Mouse (Mus musculus) limb, embryonic 14.5 days (tissue): ENCODE results near the gene Psat1. TPM values are rescaled to one million over a fixed set of nuclear protein-coding genes. Genes with fewer than 3 reads are reported as not detected.

Experiments
- ATAC-seq: fragments of 200-750 bp; cut with Nextera tagmentation; 2 replicates; pipeline ENCODE4 v1.8.0; 2017; ENCODE audit warnings: low read depth, moderate number of reproducible peaks, moderate TSS enrichment; ENCODE audit not compliant: low FRiP score
- DNase-seq: peaks from one replicate; pipeline ENCODE4 v3.0.0-alpha.2; 2015; ENCODE audit warnings: low spot score
- H3K27ac ChIP-seq: fragments of 300-500 bp; sonication (generic); replicated peaks from 2 replicates; pipeline ENCODE4 v1.5.1; 2014; ENCODE audit warnings: low read depth, mild to moderate bottlenecking, low read length, moderate library complexity, mixed read lengths
- H3K27me3 ChIP-seq: fragments of 300-500 bp; sonication (generic); 2 replicates; pipeline ENCODE4 v1.6.1; 2014; ENCODE audit warnings: low read length, mixed read lengths; ENCODE audit not compliant: control insufficient read depth, insufficient read depth
- H3K36me3 ChIP-seq: fragments of 300-500 bp; sonication (generic); 2 replicates; pipeline ENCODE4 v1.6.1; 2014; ENCODE audit warnings: mild to moderate bottlenecking, low read length, moderate library complexity, mixed read lengths; ENCODE audit not compliant: control insufficient read depth, insufficient read depth
- H3K4me1 ChIP-seq: fragments of 300-500 bp; sonication (generic); 2 replicates; pipeline ENCODE4 v1.6.1; 2014; ENCODE audit warnings: antibody characterized with exemption, low read length, mixed read lengths; ENCODE audit not compliant: control insufficient read depth, insufficient read depth
- H3K4me2 ChIP-seq: fragments of 300-500 bp; sonication (generic); replicated peaks from 2 replicates; pipeline ENCODE4 v1.6.1; 2014; ENCODE audit warnings: low read depth, mild to moderate bottlenecking, low read length, moderate library complexity; ENCODE audit not compliant: severe bottlenecking
- H3K4me3 ChIP-seq: fragments of 300-500 bp; sonication (generic); replicated peaks from 2 replicates; pipeline ENCODE4 v1.5.1; 2014; ENCODE audit warnings: low read length
- H3K9ac ChIP-seq: fragments of 300-500 bp; sonication (generic); 2 replicates; pipeline ENCODE4 v1.6.1; 2014; ENCODE audit warnings: mild to moderate bottlenecking, low read depth, low read length, moderate library complexity; ENCODE audit not compliant: severe bottlenecking
- H3K9me3 ChIP-seq: fragments of 300-500 bp; sonication (generic); 2 replicates; pipeline ENCODE4 v1.6.1; 2016; ENCODE audit warnings: low read length; ENCODE audit not compliant: control insufficient read depth
- POLR2A ChIP-seq: fragments of 200-500 bp; IDR thresholded peaks from 2 replicates; pipeline ENCODE4 v1.8.0; 2012; ENCODE audit warnings: inconsistent platforms, mild to moderate bottlenecking, moderate library complexity, borderline replicate concordance; ENCODE audit not compliant: insufficient read depth, insufficient read length; ENCODE audit errors: extremely low read depth
- WGBS: fragments of 180-500 bp; shearing (Covaris S2); extraction: QIAGEN DNeasy Blood & Tissue Kit; methylation state at CpG from one replicate; pipeline ENCODE4 v1.1.7; 2014; 5-methylcytosine and 5-hydroxymethylcytosine counted together
- polyA plus RNA-seq, 2 experiments: library from polyadenylated mRNA; depleted of rRNA in 1 of 2; stranded (reverse) in 1 of 2; unstranded in 1 of 2; fragments of >200 nt; fragmentation: Nextera tagmentation in 1 of 2; extraction: Ambion mirVana in 1 of 2; gene quantifications; 2 replicates each; pipeline versions ENCODE4 v1.2.1 to v1.2.3; 2012 to 2014

Gene Psat1
- polyA plus RNA-seq, 2 experiments = 71.5 to 119 TPM

DNA sequence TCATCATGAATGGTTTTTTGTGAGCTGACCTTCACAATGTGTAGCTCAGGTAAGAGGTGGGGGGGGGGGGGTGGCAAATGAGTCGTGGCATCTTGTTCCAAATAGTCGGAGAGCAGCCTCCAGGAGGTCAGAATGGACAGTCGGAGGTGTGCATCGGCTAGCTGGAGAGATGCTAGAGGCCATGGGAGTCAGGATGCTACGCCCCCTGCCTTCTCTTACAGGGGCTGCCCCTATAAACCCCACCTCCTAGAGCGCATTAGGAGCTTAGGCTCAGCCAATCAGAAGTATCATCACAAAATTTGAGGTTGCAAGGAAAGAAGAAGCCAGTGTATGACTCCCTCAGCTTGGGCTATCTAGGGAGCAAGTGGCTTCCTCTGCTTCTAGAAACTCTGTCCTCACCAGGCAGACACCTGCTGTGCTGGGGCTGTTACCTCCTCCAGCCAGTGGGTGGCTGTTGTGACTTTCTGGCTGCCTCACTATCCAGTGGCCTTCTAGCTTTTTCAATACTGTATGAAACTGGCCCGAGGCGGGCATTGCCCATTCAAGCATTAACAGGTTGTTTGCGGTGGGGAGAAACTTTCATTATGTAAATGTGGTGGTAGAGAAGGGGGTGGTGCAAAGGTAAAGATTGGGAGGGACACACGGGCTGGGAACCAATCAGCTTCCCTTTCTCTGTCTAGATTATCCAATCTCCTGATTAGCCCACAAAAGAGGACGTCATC, 64.3 kb downstream of the Psat1 start:
- H3K9me3 ChIP-seq = no peaks in the 10 kb centered on the region
- TF ChIP-seq POLR2A = no peak
- ATAC-seq = no peak
- H3K36me3 ChIP-seq = no peaks in the 10 kb centered on the region
- no peak overlapping the region for H3K4me2 ChIP-seq
- H3K9ac ChIP-seq = no peak overlapping the region
- H3K4me1 ChIP-seq = no peaks in the 10 kb centered on the region
- 77% methylated on average over 11 of the region's 11 CpGs for WGBS
- DNase-seq = no peak
- H3K27me3 ChIP-seq = no peaks in the 10 kb centered on the region
- no peak overlapping the region for H3K27ac ChIP-seq
- no peak overlapping the region for H3K4me3 ChIP-seq

DNA sequence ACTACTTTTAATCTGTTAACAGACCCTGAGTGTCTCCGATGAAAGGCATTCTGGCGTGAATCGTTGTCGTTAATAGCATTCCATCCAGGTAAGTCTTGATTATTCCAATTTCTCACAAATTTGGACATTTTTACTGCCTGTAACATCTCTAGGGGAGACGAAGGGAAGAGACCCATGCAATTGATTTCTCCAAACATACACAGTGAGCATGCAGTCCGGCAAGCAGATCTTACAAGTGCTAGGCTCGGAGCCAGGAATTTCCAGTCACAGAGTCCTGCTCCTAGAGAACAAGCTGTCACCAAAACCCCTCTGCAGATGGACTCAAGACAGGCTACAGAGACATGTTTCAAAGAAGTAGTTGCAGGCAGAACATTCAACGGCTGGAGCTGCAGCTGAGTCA, 66.4 kb downstream of the Psat1 start:
- Histone ChIP-seq H3K4me1 (no peaks in the 10 kb centered on the region), H3K9me3 (no peaks in the 10 kb centered on the region), H3K36me3 (no peaks in the 10 kb centered on the region), H3K27me3 (no peaks in the 10 kb centered on the region), H3K9ac (no peak overlapping the region), H3K4me3 (no peak overlapping the region), H3K27ac (no peak overlapping the region), H3K4me2 (no peak overlapping the region)
- TF ChIP-seq POLR2A = no peak
- DNase-seq = no peak
- WGBS = 52% methylated on average over 8 of the region's 8 CpGs
- ATAC-seq = no peak

DNA sequence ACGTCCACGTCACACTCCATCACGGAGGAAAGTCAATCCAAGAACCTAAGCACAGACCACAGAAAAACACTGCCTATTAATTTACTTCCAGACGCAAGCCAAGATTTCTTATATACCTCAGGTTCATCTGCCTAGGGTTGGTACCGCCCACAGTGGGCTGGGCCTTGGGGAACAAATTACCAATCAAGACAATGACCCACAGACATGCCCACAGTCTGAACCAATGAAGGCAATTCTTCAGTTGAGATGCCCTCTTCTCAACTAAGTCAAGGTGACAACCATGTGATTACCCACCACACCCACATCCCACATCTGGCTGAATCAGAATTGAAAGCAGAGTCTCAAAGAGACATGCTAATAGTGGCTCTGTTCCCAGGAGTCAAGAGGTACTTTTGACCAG, 67.9 kb downstream of the Psat1 start:
- WGBS = 95% methylated on average over 5 of the region's 5 CpGs

GRCm38 (mm10) chr19:15868865-15869698, 78.1 kb downstream of the Psat1 start:
- Histone ChIP-seq H3K9ac (no peak overlapping the region), H3K4me3 (no peak overlapping the region), H3K36me3 (no peaks in the 10 kb centered on the region), H3K9me3 (no peaks in the 10 kb centered on the region), H3K4me2 (no peak overlapping the region), H3K27ac (no peak overlapping the region), H3K27me3 (no peaks in the 10 kb centered on the region), H3K4me1 (no peaks in the 10 kb centered on the region)
- DNase-seq (peak; percentile 38), ATAC-seq (no peak)
- 21% methylated on average over 7 of the region's 7 CpGs for WGBS
- no peak for TF ChIP-seq POLR2A

More for the DNA sequence above, 67.9 kb downstream of the Psat1 start:
- no peak overlapping the region for H3K4me3 ChIP-seq
- no peaks in the 10 kb centered on the region for H3K4me1 ChIP-seq
- no peak overlapping the region for H3K4me2 ChIP-seq
- DNase-seq (no peak), ATAC-seq (no peak)
- H3K36me3 ChIP-seq = no peaks in the 10 kb centered on the region
- no peaks in the 10 kb centered on the region for H3K27me3 ChIP-seq
- TF ChIP-seq POLR2A = no peak
- no peaks in the 10 kb centered on the region for H3K9me3 ChIP-seq
- H3K9ac ChIP-seq = no peak overlapping the region
- H3K27ac ChIP-seq = no peak overlapping the region

DNA sequence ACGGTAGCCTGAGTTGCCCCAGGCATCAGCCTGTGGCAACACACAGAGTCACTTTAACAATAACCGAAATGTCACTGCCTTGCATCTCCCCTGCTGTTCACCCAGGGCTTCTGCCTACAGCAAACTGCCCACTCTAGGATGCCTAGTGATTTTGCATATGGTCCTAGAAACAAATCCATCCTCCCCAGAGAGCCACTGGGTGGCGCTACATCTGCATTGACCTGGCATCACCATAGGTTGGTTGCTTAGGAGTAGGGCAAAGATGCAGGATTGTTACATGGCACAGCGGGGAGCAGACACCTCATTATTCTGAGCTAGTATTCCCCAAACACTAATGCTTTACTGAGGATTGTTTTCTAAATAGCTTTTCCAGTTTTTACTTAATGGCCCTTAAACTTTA, 80.3 kb downstream of the Psat1 start:
- Histone ChIP-seq H3K9me3 (no peaks in the 10 kb centered on the region), H3K4me1 (no peaks in the 10 kb centered on the region), H3K27me3 (no peaks in the 10 kb centered on the region), H3K4me2 (no peak overlapping the region), H3K27ac (no peak overlapping the region), H3K4me3 (no peak overlapping the region), H3K36me3 (no peaks in the 10 kb centered on the region), H3K9ac (no peak overlapping the region)
- no peak for TF ChIP-seq POLR2A
- DNase-seq (no peak), ATAC-seq (no peak)
- WGBS = 70% methylated on average over 4 of the region's 4 CpGs
